19 mouse cellular contexts compared by ENCODE assay signal in the genomic region with DNA sequence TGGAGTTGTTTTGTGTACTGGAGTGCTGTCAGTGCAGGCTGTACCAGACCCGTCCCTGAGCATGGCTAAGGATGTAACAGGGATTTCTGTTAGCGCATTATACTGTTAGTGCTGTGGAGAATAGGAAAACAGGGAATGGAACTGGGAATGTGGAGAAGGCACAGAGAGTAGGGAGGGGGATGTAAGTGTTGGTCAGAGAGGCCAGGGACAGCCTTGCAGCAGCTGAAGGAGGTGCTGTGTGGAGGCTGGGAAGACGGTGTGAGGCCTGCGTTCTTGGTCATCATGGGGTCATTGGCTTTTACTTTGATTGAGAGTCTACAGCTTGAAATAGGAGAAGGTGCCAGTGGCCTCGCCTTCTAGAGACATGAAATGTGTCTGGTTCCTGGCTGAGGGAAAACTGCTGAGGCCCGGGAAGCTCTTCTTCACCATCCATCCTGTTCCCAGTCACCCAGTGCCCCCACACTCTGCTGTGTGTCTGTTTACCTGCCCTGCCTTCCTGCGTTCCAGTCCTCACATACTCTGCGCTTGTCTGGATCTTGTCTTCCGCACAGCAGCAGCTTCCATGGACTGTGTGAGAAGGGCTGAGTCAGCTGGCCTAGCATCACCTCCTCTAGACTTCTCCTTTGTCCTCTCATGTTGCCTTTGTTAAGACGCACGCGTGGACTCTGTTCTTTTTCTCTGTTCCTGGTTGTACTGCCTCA. TPM values are rescaled to one million over a fixed set of nuclear protein-coding genes. Genes with fewer than 3 reads are reported as not detected.
A peak's percentile ranks its signal among the peaks of the same experiment; 100 is the strongest.
DNase-seq lines count a peak whose midpoint lies in the region; ATAC-seq lines count a peak whose summit lies in the region.
"Had no signal": no experiment of that assay in that cellular context is flagged by ENCODE, and none has a peak within 500 bp of the region (broad histone marks: within the 10 kb centered on the region; RNA-seq: fewer than 3 reads in every experiment).

No protein-coding gene starts in this region.

- H3K27me3 ChIP-seq in hindbrain, embryonic 13.5 days, result no peaks in the 10 kb centered on the region
- no peaks in the 10 kb centered on the region for H3K27me3 ChIP-seq in hindbrain, embryonic 12.5 days
- no peaks in the 10 kb centered on the region for H3K27me3 ChIP-seq in liver, embryonic 16.5 days (ENCODE audit: control insufficient read depth, insufficient read depth, low read depth, low read length)
- H3K27me3 ChIP-seq in liver, embryonic 11.5 days (replicated peaks; ENCODE audit: control insufficient read depth, insufficient read depth, low read length), result no peaks in the 10 kb centered on the region
- H3K27me3 ChIP-seq in limb, embryonic 11.5 days (ENCODE audit: control insufficient read depth, insufficient read depth, low read length), result no peaks in the 10 kb centered on the region
- H3K27me3 ChIP-seq: lung, embryonic 15.5 days; neural tube, embryonic 13.5 days had no signal

- peaks cover 13% of the 10 kb centered on the region for H3K36me3 ChIP-seq in hindbrain, embryonic 13.5 days
- peaks cover 24% of the 10 kb centered on the region for H3K36me3 ChIP-seq in hindbrain, embryonic 12.5 days
- peaks cover 51% of the 10 kb centered on the region for H3K36me3 ChIP-seq in liver, embryonic 16.5 days (ENCODE audit: control insufficient read depth, insufficient read depth)
- H3K36me3 ChIP-seq in liver, embryonic 11.5 days (ENCODE audit: control insufficient read depth, insufficient read depth, low read length), result peaks cover 42% of the 10 kb centered on the region
- H3K36me3 ChIP-seq in limb, embryonic 11.5 days (ENCODE audit: control insufficient read depth, insufficient read depth, low read length), result peaks cover 5% of the 10 kb centered on the region; the same call in 1 of the 2 replicates

- no peak overlapping the region for H3K4me3 ChIP-seq in hindbrain, embryonic 13.5 days
- H3K4me3 ChIP-seq in hindbrain, embryonic 12.5 days, result no peak overlapping the region
- no peak overlapping the region for H3K4me3 ChIP-seq in liver, embryonic 16.5 days (ENCODE audit: low read depth, low read length)
- H3K4me3 ChIP-seq in liver, embryonic 11.5 days (ENCODE audit: low read depth, low read length), result no peak overlapping the region
- H3K4me3 ChIP-seq in limb, embryonic 11.5 days (ENCODE audit: low read depth, low read length), result no peak overlapping the region
- H3K4me3 ChIP-seq: erythroblast, embryonic 14.5 days; lung, embryonic 15.5 days; neural tube, embryonic 13.5 days had no signal

- no peak for ATAC-seq in hindbrain, embryonic 13.5 days (ENCODE audit: low FRiP score)
- ATAC-seq in hindbrain, embryonic 12.5 days (ENCODE audit: low FRiP score), result no peak
- ATAC-seq in liver, embryonic 16.5 days (ENCODE audit: low read depth), result 0 out of 2 replicates have a peak, but pooled peaks have one; percentile 11
- ATAC-seq in liver, embryonic 11.5 days (replicated peaks; ENCODE audit: low FRiP score), result no peak
- ATAC-seq in limb, embryonic 11.5 days (ENCODE audit: insufficient number of reproducible peaks, low FRiP score, low TSS enrichment, low read depth), result no peak
- ATAC-seq: CD4-positive, CD25-positive, alpha-beta regulatory T cell, adult 4 months; inflammation-experienced regulatory T-cells, adult 6 months had no signal

- WGBS in hindbrain, embryonic 13.5 days, result 71% methylated on average over 12 of the region's 12 CpGs
- WGBS in hindbrain, embryonic 12.5 days, result 75% methylated on average over 12 of the region's 12 CpGs
- 86% methylated on average over 12 of the region's 12 CpGs for WGBS in liver, embryonic 16.5 days (ENCODE audit: insufficient replicate concordance)
- 74% methylated on average over 12 of the region's 12 CpGs for WGBS in liver, embryonic 11.5 days
- 44% methylated on average over 12 of the region's 12 CpGs for WGBS in limb, embryonic 11.5 days

- DNase-seq in embryo, embryonic 10 days (ENCODE audit: low spot score), result peak; percentile 21
- no peak for DNase-seq in embryo, embryonic 9.5 days (ENCODE audit: extremely low spot score)
- DNase-seq in liver, embryonic 11.5 days (ENCODE audit: low spot score), result no peak
- DNase-seq in limb, embryonic 11.5 days (ENCODE audit: low spot score), result no peak
- no peak for DNase-seq in right cerebral cortex, postnatal 36 days (ENCODE audit: low spot score in 2 of 2)
- DNase-seq: cerebellum, adult 9-11 months; gastrocnemius, postnatal 25 days; heart, postnatal 10 days; kidney, postnatal 4 days; right cerebral cortex, postnatal 14 days had no signal

- no peak overlapping the region for H3K4me2 ChIP-seq in hindbrain, embryonic 13.5 days
- H3K4me2 ChIP-seq in hindbrain, embryonic 12.5 days (replicated peaks), result no peak overlapping the region
- no peak overlapping the region for H3K4me2 ChIP-seq in liver, embryonic 16.5 days (ENCODE audit: low read depth, low read length)
- H3K4me2 ChIP-seq in liver, embryonic 11.5 days, result no peak overlapping the region
- H3K4me2 ChIP-seq in limb, embryonic 11.5 days (ENCODE audit: low read depth, severe bottlenecking), result no peak overlapping the region
- H3K4me2 ChIP-seq: lung, embryonic 15.5 days; neural tube, embryonic 13.5 days had no signal

- H3K4me1 ChIP-seq in hindbrain, embryonic 13.5 days (replicated peaks), result peaks cover 11% of the 10 kb centered on the region; the same call in 1 of the 2 replicates
- peaks cover 4% of the 10 kb centered on the region; the same call in 1 of the 2 replicates for H3K4me1 ChIP-seq in hindbrain, embryonic 12.5 days
- H3K4me1 ChIP-seq in liver, embryonic 16.5 days (ENCODE audit: control insufficient read depth, low read depth, low read length), result no peaks in the 10 kb centered on the region
- 0 out of 2 replicates have a peak, but pooled peaks cover 2% of the 10 kb centered on the region for H3K4me1 ChIP-seq in liver, embryonic 11.5 days (replicated peaks; ENCODE audit: control insufficient read depth, insufficient read depth, low read length)
- H3K4me1 ChIP-seq in limb, embryonic 11.5 days (ENCODE audit: control insufficient read depth, insufficient read depth, low read length), result peaks cover 9% of the 10 kb centered on the region; the same call in 1 of the 2 replicates
- H3K4me1 ChIP-seq: neural tube, embryonic 13.5 days had no signal

- H3K27ac ChIP-seq in hindbrain, embryonic 13.5 days, result no peak overlapping the region
- no peak overlapping the region for H3K27ac ChIP-seq in hindbrain, embryonic 12.5 days
- H3K27ac ChIP-seq in liver, embryonic 16.5 days (ENCODE audit: low read length), result peak overlapping the region; percentile 4; the same call in 1 of the 2 replicates
- H3K27ac ChIP-seq in liver, embryonic 11.5 days (ENCODE audit: low read depth, low read length), result no peak overlapping the region
- peak overlapping the region; percentile 22 for H3K27ac ChIP-seq in limb, embryonic 11.5 days (replicated peaks; ENCODE audit: low read depth, low read length)
- H3K27ac ChIP-seq: lung, embryonic 15.5 days; neural tube, embryonic 13.5 days had no signal

- peak overlapping the region; percentile 6; the same call in 1 of the 2 replicates for H3K9ac ChIP-seq in hindbrain, embryonic 13.5 days
- no peak overlapping the region for H3K9ac ChIP-seq in hindbrain, embryonic 12.5 days
- H3K9ac ChIP-seq in liver, embryonic 16.5 days (ENCODE audit: low read depth, low read length), result no peak overlapping the region
- no peak overlapping the region for H3K9ac ChIP-seq in liver, embryonic 11.5 days (ENCODE audit: low read depth, low read length)
- no peak overlapping the region for H3K9ac ChIP-seq in limb, embryonic 11.5 days (ENCODE audit: low read length)
- H3K9ac ChIP-seq: lung, embryonic 15.5 days; neural tube, embryonic 13.5 days had no signal

- H3K9me3 ChIP-seq in hindbrain, embryonic 13.5 days, result no peaks in the 10 kb centered on the region
- H3K9me3 ChIP-seq in hindbrain, embryonic 12.5 days (replicated peaks), result no peaks in the 10 kb centered on the region
- no peaks in the 10 kb centered on the region for H3K9me3 ChIP-seq in liver, embryonic 16.5 days (replicated peaks; ENCODE audit: control insufficient read depth, low read length)
- no peaks in the 10 kb centered on the region for H3K9me3 ChIP-seq in liver, embryonic 11.5 days (ENCODE audit: control insufficient read depth, low read length)
- no peaks in the 10 kb centered on the region for H3K9me3 ChIP-seq in limb, embryonic 11.5 days (ENCODE audit: control insufficient read depth, low read length)
- H3K9me3 ChIP-seq: G1E; lung, embryonic 15.5 days; neural tube, embryonic 13.5 days had no signal

RNA-seq across cellular contexts. Expression of a gene that starts 50.0 kb away (rescaled TPM):
- 40.3 and 40.7 TPM in 2 replicates for polyA plus RNA-seq in hindbrain, embryonic 13.5 days (2015; fragmentation: Nextera tagmentation; extraction: Ambion mirVana)
- polyA plus RNA-seq in hindbrain, embryonic 12.5 days (2016; fragmentation: Nextera tagmentation; extraction: Ambion mirVana), result 60.7 and 61.3 TPM in 2 replicates
- 69.1 and 74.1 TPM in 2 replicates for polyA plus RNA-seq in liver, embryonic 16.5 days (2015; fragmentation: Nextera tagmentation; extraction: Ambion mirVana)
- 161 and 179 TPM in 2 replicates for polyA plus RNA-seq in liver, embryonic 11.5 days (2014; fragmentation: Nextera tagmentation; extraction: Ambion mirVana)
- polyA plus RNA-seq in limb, embryonic 11.5 days (2014; fragmentation: Nextera tagmentation; extraction: Ambion mirVana), result 104 and 108 TPM in 2 replicates

Comparison
In these comparisons a context has a peak if more than half of its experiments do, and no peak if none do; other contexts are left out.
1. H3K27ac ChIP-seq: peak in liver, embryonic 16.5 days (single experiment) and limb, embryonic 11.5 days (single experiment); none in hindbrain, embryonic 13.5 days (single experiment), hindbrain, embryonic 12.5 days (single experiment) and liver, embryonic 11.5 days (single experiment).